Mouse (Mus musculus) cerebellum, postnatal 10 days (tissue): ENCODE measurements around the gene Cebpa.

Experiments
- DNase-seq, 2 experiments: peaks; one replicate each; pipeline ENCODE4 v3.0.0; 2021; ENCODE audit warnings: mixed read lengths in 2 of 2

The Cebpa gene

DNA sequence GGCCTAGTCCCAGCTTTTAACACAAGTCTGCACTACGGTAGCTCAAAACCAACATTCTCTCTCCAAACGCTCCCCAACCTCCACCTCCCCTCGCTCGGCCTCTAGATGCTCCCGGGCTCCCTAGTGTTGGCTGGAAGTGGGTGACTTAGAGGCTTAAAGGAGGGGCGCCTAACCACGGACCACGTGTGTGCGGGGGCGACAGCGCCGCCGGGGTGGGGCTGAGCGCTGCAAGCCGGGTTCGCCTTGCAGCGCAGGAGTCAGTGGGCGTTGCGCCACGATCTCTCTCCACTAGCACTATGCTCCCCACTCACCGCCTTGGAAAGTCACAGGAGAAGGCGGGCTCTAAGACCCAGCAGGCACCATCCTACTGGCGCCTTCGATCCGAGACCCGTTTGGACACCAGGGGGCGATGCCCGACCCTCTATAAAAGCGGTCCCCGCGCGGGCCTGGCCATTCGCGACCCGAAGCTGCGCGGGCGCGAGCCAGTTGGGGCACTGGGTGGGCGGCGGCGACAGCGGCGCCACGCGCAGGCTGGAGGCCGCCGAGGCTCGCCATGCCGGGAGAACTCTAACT lies at the start of gene Cebpa:
Cebpa (plus strand) TSS at position 453 of the 573 bp plus-strand sequence.
- DNase-seq = peak; percentile 97

DNA sequence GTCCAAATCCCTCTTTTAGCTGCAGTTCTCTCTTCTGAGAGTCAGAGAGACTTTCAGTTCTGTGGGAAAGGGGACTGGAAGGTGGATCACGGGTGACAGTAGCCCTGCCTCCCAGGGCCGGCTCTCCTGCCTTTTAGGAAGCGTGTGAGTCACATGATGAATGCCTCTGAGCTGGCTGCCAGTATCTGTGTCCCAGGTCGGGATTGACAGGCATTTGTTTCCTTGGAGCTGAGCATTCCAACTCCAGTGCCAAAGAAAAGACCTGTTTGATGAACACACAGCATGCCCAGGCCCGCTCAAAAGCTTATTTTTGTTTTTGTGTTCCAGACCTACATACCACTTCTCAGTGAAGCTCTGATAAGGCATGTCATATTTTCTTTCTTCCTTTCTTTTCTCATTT lies 42.4 kb upstream of the Cebpa start:
- DNase-seq = no peak

DNA sequence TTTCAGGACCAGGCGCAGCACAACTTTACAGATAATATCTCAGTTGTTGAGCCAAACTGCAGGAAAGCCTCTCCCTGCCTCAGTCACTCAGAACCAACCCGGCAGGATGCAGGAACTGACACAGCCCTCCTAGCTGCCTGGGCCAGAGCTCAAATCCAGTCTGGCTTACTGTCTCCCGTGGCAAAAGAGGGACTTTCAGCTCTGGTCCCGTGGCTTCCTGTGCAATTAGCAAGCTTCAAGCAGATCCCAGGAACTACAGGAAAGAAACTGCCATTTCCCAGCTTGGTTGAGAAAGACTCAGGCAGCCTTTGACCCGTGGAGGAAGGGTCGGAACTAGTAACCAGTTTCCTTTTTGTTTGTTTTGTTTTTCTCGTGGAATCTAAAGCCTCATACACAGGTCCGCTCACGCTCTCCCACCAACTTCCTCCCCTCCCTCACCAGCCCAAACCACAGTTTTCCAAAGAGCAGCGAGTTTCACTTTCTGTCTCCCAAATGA lies 38.2 kb upstream of the Cebpa start:
- peak in 1 of 2 experiments; percentile 9 for DNase-seq

DNA sequence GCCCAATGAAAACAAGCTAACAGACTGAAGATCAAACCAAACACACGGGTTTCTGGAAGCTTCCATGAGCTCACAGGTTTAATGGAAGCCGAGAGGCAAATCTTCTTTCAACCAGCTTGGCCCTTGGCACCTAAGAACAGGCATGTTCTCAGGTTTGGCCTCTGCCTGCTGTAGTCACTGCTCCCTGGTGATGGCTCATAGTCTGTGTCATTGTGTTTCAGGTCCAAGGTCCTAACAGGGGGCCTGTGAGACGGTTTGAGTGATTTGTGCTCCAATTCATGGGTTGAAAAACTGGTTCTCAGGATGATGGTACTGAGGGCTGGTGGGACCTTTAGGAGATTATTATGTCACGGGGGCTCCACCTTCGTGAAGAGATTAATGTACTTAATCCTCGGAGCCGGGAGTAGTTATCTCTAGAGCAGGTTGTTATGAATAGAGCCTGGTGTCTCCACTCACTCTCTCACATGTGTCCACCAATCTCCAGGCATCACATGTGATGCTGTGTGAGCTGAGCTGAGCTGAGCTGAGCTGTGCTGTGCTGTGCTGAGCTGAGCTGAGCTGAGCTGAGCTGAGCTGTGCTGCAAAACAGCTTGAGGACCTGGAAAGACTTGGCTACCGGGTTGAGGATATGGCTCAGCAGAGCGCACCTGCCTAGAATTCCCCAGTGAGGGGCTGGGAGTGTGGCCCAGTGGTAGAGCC lies 37.5 kb upstream of the Cebpa start:
- DNase-seq = no peak

DNA sequence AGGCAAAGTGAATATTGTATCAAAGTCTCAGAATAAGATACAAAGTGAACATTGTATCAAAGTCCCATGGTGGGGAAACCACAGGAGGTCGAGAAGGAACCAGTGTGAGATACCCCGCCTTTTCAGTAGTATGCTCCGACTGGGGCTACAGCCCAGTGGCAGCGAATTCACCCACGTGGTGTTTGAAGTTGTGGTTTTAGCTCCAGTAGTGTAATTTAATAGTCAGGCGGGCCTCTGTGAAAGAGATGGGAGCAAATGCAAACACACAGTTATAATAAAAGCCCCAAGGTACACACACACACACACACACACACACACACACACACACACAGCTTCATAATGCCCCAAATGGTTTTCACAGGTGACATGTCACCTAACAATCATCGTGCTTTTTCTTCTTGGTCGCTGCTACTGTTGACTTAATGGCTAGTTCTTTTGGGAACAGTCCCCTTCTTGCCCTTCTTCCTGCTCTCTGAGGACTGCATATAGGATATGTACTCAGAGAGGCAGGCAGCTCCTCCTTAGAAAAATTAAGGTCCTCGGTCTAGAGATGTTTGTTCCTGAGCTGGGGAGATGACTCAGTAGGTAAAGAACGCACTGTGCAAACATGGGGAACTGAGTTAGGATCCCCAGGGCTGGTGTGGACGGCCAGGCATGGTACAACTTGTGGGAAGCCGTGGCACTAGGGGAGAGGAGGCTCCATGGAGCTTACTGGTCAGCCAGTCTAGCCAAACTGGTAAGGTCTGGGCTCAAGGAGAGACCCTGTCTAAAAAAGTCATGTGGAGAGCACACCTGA lies 34.3 kb upstream of the Cebpa start:
- no peak for DNase-seq

DNA sequence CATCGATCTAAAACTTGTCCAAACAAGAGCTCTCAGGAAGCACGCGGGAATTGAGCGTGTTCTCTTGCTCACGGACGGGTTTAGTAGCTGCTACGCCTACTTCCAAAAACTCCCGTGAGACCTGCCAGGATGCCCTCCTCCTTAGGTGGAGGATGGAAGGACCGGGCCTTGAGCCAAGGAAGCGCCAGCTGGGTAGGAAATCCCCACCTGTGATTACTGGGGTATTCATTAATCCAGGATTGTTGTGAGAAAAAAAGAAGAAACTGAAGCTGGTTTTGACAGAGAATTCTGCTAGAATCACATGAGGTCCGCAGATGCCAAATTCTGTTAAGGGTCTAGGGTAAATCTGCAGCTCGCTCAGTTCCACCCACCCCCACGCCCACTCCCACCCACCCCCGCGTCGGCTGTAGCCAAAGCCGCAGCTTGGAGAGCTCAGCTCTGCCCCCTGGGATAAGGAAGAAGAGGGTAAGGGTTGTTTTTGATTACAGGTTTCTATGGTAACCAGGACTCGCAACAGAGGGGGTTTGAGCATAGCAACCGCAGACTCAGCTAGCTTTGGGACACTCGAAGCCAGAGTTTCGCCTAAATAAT lies 32.7 kb upstream of the Cebpa start:
- DNase-seq = peak; percentile 59 to 62

DNA sequence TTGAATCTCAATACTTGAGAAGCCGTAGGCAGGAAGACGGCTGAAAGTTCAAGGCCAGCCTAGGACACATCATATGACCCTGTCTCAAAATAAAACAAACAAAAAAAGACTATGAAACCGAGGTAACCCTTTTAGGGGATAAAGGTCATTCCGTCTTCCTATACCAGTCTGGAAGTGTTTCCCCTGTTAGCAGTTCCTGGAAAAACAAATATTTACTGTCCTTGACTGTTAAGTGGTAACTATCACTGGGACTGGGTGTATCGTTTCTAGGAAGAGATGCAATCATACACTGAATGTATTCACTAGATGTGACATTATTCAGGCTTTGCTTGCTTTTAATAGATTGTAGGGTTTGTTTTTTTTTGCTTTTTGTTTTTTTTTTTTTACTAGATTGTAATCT lies 28.5 kb upstream of the Cebpa start:
- no peak for DNase-seq

DNA sequence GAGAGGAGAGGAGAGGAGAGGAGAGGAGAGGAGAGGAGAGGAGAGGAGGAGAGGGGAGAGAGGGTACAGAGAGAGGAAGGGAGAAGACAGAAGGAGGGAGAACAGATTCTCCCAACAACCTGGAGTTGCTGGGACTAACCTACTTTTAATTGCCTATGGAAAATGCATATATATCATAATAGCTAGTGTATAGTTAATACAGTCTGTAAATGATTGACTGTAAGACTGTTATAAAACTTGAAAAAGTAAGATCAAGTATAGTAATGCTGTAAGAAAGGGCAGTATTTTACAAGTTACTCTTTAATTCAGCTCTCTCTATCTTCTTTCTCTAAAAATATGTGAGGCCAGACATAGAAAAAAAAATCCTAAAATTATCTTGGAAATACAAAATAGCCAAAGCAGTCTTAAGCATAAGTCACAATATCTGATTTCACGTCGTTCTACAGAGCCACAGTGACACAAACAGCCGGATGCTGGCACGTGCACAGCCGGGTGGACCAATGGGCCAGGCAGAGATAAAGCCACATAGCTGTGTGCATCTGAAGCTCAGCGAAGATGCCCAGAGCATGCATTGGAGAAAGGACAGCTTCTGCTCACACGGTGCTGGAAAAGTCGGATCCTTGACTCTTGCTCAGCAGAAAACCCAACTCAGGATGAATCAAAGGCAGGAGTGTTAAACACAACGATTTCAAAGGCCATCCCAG lies 24.0 kb upstream of the Cebpa start:
- DNase-seq = no peak

DNA sequence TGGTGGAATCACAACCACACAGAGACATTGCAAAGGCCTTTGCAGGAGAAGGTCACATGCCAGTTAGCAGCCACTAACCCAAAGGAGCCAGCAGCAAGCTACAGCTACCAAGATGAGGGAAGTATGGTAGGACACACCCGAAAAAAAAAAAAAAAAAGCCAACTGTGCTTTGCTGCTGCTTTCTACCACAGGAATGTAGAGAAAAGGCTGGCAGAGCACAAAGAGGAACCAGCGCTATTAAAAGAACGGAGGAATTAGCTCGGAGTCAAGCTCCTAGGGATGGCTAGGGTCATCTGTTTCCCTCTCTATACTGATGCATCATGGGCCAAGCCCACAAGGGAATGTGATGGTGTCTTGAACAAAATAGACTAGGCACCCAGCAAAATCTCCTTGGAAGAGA lies 20.3 kb upstream of the Cebpa start:
- DNase-seq = no peak

DNA sequence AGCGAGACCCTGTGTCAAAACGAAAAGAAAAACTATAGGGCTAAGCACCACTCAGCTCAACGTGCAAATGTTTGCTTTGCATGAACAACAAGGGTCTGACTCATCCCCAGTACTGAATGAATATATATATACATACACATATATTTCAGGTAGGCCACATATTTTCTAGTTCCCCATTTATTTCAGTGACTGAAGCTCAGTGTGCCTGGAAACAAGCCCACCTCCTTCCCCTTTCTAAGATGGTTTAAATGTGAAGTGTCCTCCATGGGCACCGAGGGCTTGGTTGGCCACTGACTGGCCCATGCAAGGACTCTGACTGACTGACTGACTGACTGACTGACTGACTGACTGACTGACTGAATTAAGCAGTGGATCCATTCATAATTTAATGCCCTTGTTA lies 19.6 kb upstream of the Cebpa start:
- DNase-seq = no peak

DNA sequence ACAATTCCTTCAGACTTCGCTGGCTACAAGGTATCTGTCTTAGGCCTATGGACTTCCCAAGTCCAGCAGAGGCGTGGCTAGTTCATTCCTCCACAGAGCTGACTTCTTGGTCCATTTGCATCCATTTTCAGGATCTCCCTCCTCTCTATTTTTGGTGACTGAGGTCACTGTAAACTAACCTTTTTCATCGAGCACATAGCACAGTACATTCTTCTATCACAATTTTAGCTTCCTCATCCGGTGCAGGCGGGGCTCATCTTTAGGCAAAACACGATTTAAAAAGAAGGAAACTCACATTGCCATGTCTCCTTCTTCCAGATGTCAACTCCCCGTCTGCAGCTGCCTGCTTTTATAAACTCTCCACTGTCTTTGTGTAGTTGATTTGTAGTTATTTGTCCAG lies 12.5 kb upstream of the Cebpa start:
- no peak for DNase-seq

DNA sequence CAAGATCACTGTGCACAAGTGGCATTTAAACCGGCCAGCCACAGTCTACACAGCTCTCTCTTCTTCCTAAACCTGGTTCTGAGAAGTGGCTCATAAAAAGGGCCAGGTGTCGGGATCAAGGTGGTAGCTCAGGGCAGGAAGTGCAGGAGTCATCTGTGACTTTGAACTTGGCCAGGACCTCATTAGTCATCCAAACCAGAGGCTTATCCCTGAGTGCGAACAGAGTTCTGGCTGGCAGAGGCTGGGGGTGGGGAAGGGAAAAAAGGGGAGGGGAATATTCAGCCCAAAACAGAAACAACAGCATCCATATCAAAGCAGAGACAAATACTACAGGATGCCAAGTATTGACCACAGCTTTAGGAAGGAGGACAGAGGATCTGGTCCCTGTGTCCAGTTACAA lies 11.5 kb upstream of the Cebpa start:
- DNase-seq = no peak

DNA sequence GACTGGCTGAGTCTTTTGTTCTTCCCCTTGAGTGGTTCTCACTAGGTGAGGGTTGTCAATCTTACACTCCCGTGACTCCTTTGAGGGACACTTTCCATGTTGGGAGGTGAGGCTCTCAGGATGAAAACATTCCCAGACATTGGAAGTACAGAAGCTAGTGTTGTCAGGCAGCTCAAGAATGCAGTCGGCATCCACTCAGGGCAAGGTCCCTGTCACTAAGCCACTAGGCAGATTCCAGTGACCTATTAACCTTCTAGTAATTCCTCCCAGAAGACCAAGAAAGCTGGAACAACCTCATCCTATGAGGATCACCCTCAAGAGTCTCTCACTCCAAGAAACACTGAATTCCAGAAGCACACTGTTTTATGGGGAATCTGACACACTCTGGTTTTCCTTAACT lies 11.0 kb upstream of the Cebpa start:
- no peak for DNase-seq

DNA sequence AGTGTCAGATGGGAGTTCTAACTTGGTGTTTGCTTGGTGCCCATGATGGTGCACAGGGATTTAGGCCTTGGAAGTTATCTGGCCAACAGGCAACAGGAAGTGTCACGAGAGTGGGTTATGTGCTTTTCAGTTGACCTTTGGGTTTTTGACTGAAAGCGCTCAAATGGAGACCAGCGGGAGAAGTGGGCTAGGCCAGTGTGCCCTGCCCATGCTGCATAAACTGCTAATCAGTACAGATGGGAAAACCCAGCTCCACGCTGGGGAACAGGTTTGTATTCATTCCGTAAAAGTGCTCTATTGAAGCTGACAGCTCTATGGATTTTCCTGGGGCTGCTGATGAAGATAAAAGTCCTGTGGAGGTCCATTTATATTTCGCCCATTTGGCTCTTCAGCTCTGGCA lies 10.4 kb upstream of the Cebpa start:
- DNase-seq = no peak

DNA sequence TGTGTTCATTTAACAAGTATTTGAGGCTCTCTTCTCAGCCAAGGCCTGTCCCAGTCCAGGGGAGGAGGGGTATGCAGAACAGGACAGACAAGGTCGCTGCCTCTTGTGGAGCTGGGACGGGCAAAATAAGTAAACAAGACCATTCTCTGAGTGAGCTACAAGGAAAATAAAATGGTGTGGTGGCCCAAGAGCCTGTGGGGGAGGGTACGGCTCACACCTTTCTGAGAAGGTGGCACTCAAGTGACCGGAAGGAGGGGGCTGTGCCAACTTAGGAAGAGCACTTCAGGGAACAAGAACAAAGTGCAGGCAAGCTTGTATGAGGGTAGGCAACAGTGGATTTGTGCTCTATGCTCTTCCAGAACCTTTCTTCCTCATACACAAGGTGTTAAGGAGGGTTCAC lies 6.0 kb upstream of the Cebpa start:
- no peak for DNase-seq

DNA sequence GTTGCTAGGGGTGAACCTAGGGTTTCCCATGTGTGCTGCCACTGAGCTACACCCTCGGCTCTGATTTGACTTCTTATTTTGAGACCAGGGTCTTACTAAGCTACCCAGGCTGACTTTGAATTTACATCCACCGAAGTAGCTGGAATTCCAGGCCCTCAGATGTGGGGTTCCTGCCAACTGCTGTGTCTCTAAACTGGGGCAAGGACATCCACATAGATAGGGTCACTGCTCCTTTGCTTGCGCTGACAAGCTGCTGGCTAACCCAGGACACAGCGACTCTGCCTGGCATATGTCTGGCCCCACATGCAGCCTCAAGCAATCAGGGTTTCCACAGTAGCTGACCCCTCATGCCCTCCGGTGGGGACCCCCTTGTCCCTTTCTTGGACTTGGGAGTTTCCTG lies 5.4 kb upstream of the Cebpa start:
- no peak for DNase-seq

DNA sequence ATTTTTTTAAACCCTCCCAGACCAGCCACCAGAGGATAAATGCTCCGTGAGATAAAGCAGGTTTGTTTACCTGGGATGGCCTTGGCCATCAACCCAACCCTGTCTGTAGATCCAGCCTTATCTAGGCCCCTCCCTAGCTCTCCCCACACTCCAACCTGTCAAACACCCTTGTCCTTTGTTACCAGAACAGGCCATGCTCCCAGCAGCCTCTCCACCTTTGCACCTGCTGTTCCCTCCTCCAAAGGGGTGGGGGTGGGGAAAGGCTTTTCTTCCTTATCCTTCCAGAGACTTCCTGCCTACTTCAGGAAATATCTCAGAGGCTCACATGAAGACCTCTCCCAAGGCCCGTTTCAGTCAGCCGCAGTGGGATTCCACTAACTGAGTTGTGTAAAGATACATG lies 2.6 kb upstream of the Cebpa start:
- no peak for DNase-seq

DNA sequence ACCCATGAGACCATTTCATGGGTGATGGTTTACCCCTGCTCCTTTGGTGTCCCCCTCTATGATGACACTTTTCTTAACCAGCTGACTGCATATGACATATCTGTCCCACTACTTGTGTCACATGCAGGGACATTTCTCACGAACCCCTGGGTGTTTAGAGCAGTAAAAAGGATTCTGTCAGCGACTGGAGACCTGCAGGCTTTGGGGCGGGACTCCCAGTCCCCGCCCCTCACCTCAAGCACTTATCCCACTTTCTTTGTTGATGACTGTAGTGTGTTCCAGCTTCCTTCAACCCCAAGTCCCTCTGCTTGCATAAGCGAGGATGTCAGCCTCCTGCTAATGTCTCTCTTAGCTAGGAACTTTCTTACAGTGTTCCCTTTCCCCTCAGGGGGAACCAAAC lies 2.0 kb upstream of the Cebpa start:
- no peak for DNase-seq

DNA sequence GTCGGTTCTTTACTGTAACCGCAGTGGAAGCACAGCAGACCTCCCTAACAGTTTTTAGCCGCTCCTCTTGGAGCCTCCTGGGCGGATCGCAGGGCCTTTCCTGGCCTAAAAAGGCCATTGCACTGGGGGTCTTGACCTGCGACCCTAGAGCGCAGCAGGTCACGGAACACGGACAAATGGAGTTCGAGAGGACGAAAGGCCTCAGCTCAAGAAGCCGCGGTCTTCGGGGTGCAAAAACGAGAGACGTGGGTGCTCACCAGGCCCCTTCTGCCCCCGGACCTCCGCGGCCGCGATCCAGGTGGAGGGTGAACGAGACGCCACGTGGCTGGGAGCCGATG lies 1.4 kb upstream of the Cebpa start:
- no peak for DNase-seq

DNA sequence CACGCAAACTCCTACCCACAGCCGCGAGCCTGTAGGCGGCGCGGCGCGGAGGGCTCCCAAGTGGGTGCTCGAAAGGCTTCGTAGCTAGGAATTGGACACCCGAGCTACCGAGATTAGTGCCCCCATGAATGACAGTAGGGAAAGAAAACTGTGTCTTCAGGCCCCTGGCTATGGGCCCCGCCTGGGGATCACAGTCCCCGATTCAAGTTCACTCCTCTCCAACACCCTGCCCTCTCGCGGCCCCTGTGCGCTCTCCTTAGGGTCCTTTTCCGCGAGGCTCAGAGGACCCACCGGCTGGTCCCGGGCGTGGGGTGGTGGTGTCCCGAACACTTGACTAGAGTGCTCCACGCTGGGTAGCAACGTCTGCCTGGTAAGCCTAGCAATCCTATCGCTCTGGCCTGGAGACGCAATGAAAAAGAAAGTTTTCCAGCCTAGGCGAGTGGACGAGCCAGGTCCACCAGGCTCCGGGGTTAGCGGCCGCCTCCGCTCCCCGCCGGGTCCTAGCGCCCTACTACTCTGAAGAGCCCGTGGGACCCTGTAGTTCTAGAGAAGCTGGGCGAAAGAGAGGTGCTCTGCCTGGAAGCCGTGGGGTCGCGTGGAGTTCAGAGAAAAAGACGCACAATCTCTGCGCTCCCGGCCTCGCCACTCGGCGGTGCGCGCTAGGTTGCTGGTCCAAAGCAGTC lies 853 bp upstream of the Cebpa start:
- peak; percentile 78 to 79 for DNase-seq

DNA sequence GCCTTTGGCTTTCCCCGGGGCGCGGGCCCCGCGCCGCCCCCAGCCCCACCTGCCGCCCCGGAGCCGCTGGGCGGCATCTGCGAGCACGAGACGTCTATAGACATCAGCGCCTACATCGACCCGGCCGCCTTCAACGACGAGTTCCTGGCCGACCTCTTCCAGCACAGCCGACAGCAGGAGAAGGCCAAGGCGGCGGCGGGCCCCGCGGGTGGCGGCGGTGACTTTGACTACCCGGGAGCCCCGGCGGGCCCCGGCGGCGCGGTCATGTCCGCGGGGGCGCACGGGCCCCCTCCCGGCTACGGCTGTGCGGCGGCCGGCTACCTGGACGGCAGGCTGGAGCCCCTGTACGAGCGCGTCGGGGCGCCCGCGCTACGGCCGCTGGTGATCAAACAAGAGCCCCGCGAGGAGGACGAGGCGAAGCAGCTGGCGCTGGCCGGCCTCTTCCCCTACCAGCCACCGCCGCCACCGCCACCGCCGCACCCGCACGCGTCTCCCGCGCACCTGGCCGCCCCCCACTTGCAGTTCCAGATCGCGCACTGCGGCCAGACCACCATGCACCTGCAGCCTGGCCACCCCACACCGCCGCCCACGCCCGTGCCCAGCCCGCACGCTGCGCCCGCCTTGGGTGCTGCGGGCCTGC lies 533 bp downstream of the Cebpa start:
- peak; percentile 44 to 65 for DNase-seq

DNA sequence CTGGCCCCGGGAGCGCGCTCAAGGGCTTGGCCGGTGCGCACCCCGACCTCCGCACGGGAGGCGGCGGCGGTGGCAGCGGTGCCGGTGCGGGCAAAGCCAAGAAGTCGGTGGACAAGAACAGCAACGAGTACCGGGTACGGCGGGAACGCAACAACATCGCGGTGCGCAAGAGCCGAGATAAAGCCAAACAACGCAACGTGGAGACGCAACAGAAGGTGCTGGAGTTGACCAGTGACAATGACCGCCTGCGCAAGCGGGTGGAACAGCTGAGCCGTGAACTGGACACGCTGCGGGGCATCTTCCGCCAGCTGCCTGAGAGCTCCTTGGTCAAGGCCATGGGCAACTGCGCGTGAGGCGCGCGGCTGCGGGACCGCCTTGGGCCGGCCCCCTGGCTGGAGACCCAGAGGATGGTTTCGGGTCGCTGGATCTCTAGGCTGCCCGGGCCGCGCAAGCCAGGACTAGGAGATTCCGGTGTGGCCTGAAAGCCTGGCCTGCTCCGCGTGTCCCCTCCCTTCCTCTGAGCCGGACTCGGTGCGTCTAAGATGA lies 1.1 kb downstream of the Cebpa start:
- peak; percentile 58 to 62 for DNase-seq
